Mouse (Mus musculus) right cerebral cortex, adult 2 months (tissue): ENCODE measurements around the gene Plekhn1.

Source experiments
- DNase-seq, 2 experiments: peaks; one replicate each; pipeline ENCODE4 v3.0.0; 2021 to 2022; ENCODE audit warnings: low spot score in 2 of 2

Gene Plekhn1

GRCm38 (mm10) chr4:156234701-156235213 is at the start of gene Plekhn1:
TSS of gene Plekhn1 (minus strand) at chr4:156234857.
- peak; percentile 59 to 75 for DNase-seq

DNA sequence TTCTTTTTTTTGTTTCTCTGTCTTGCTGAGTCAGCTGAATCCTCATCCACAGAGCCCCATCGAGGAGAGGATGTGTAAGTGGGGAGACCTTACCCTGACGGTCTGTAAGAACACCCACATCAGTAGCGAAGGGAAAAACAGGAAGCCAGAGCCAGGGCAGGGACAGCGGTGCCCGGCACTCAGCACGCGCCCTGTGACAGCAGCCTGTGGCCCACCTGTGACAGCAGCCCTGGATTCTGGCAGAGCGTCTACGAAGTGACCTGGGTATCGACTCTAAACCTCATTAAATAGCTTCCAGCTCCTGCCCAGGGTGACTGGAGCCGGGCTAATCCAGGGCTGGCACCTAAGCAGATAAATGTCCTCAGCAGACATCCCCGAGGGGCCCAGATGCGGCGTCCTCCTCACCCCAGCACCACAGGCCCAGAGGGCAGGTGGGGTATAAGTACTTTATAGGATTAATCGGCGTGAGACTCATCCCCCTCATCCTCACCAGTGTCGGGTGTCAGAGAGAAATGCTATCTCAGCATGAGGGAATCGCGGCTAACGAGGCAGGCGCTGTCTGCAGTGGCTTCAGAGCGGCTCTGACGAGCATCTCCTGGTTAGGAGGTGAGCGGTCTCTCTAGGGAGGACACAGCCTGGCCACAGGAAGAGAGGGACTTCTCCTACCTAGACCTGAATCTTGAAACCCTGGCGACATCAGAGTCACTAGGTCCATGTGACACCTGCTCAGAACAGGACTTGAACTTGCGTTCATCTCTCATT is 20.6 kb upstream of the Plekhn1 start, which contains the start of gene Samd11:
Samd11 (minus strand) TSS at position 580 of the 762 bp plus-strand sequence.
- no peak for DNase-seq

DNA sequence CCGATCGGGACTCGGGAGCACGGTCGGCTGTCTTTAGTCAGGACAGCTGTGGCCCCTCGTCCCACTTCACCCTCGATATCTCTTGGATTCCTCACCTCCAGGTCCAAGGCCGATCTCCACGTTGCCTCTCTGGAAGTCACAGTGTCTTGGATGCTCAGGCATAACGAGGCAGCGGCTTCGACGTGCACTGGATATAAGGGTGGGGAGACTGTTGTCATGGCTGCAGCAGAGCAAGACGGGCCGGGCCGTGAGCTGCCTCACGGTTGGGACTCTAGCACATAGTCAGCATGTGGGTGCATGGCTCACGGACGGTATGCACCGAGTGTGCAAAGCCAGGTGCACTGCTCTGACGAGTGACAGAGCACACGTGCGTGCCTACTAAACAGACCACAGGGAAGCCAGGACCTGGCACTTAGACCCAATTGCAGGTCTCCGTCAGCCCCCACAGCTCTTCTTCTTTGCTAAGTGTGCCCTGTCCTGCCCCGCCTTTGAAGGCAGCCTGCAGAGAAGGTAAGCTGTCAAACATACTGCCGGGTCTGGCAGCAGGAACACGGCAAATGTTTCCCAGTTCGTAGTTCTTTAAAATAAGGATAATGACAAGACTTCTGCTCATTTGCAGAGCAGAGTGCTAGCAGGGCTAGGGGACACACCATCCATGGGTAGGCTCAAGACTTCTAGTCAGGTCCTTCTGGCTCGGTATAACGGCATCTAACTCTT is 19.9 kb upstream of the Plekhn1 start:
- DNase-seq = no peak

GRCm38 (mm10) chr4:156253043-156253442 is 18.4 kb upstream of the Plekhn1 start:
- DNase-seq = no peak

GRCm38 (mm10) chr4:156252619-156253018 is 18.0 kb upstream of the Plekhn1 start:
- DNase-seq = no peak

GRCm38 (mm10) chr4:156252140-156252539 is 17.5 kb upstream of the Plekhn1 start:
- no peak for DNase-seq

GRCm38 (mm10) chr4:156251081-156251480 is 16.4 kb upstream of the Plekhn1 start:
- DNase-seq = no peak

- no peak for DNase-seq
These were observed 14.9 kb upstream of the Plekhn1 start for GRCm38 (mm10) chr4:156249567-156249966.

DNA sequence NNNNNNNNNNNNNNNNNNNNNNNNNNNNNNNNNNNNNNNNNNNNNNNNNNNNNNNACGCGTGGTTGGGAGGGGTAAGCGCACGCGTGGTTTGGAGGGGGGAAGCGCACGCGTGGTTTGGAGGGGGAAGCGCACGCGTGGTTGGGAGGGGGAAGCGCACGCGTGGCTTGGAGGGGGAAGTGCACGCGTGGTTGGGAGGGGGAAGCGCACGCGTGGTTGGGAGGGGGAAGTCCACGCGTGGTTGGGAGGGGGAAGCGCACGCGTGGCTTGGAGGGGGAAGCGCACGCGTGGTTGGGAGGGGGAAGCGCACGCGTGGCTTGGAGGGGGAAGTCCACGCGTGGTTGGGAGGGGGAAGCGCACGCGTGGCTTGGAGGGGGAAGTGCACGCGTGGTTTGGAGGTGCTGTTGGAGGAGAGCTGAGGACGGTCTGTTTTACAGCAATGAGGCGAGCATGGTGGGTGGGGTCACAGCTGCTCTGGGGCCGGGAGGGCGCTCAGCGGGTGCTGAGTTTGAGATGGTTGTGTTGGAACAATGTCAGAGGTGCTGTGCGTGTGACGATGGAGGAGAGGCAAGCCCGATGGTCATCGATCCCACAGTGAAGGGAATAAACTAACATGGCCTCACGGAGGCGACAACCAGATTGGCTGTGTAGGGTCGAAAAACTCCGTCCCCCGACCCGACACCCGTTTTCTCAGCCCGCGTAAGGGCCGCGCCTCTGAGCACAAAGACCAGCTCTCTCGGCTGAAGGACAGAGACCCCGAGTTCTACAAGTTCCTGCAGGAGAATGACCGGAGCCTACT is 2.2 kb upstream of the Plekhn1 start:
- DNase-seq = no peak

DNA sequence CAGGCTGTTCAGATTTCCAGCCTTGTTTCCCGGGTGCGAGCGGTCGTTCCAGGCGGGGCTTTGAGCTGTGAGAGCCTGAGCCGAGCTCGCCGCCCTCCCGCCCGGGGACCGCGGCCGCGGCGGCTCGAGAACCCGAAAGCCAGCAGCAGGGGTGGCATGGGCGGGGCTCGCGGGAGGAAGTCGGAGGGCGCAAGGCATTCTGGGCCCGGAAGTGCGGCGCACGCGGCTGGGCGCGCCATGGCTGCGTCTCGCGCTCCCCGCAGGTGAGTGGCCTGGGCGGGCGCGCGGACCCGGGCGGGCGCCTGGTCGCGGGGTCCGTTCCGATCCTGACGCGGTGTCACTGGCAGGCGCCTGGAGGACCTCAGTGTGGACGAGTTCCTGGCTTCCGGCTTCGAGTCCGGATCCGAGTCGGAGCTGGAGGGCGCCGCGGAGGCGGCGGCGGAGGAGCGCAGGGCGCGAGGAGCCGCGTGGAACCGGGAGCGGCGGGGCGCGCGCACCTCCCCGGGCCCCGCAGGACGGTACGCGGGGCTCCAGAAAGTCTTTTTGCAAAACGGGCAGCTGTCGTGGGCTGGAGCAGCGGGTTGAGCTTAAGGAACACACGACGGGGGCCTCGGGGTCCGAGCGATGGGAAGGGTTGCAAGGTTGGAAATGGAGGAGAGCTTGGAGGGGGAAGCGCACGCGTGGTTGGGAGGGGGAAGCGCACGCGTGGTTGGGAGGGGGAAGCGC is 1.3 kb upstream of the Plekhn1 start, which contains the start of gene Noc2l:
Noc2l (plus strand) TSS at position 203 of the 726 bp plus-strand sequence.
- peak; percentile 87 for DNase-seq

- DNase-seq = no peak
These were observed 708 bp upstream of the Plekhn1 start for GRCm38 (mm10) chr4:156235360-156235770.

GRCm38 (mm10) chr4:156234021-156234501 is 596 bp downstream of the Plekhn1 start:
- DNase-seq = no peak

DNA sequence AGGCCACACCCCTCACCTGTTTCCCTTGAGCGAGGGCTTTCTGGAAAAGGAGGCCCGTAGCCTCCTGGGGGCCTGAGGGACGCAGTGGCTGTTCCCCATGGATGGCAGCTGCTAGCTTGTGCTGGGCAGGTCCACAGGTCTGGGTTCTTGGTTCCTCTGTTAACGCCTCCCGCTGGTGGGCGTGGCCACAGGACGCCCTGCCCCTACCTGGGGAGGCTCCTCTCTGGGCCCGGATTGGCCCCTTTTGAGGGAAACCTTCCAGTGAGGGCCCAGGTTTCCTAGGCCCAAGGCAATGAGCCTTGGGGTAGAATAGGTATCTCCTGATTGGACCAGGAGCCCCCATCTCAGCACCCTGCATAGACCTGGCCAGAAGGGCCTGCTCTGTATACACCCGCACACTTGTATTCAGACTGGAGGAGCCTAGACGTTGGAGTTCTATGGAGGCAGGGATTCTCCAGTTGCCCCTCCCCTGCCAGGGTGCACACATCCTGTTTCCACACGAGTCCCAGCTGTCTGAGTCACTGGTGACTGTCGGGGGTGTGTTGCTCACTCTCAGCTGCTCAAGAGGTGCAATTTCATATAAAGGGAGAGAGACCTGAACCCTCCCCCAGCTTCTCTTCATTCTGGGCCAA is 6.1 kb downstream of the Plekhn1 start:
- DNase-seq = peak; percentile 57 to 68

DNA sequence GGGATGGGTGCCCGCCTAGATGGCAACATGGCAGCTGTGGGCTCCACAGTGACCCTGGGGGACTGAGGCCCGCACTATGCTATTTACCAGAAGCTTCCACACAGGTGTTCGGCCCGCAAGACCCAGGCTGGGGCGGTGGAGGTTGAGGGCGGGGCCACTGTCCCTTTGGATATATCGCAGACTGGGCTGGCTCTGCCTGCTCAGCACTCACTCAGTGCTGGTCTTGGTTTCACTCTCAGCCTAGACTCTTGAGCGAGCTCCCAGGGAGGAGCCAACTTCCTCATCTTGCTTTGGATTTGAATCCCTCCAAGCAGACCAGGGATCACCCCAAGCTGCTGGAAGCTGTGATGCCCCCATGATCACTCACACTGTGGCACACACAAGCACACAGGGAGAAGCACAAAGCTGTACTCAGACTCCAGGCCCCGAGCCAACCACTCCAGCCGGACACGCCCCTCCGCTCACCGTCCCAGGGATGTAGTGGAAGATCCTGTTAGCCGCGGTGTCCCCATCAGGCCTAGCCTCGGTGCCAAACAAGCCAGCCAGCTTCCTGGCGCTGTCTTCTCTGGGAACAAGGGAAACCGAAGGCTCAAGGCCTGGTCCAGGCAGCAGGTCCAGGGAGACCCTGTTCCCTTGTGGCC is 6.8 kb downstream of the Plekhn1 start:
- DNase-seq = no peak

DNA sequence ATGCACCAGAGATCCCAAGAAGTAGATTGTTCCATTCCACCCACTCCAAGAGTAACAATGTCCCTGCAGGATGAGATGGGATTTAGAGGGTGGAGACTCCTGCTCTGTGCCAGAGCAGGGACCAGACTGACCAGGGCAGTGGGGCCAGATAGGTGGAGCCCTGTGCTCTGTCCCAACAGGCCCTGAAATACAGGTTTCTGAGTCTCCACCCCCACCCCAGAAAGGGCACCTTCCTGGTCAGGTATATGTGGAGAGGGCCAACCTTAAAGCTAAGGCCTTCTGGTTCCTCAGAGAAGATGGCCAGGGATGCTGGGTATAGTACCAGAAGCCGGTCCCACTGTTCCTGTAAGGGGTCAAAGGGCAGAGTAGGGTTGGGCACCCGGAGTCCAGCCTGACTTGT is 10.4 kb downstream of the Plekhn1 start:
- DNase-seq = no peak

GRCm38 (mm10) chr4:156219936-156220335 is 14.7 kb downstream of the Plekhn1 start:
- no peak for DNase-seq

DNA sequence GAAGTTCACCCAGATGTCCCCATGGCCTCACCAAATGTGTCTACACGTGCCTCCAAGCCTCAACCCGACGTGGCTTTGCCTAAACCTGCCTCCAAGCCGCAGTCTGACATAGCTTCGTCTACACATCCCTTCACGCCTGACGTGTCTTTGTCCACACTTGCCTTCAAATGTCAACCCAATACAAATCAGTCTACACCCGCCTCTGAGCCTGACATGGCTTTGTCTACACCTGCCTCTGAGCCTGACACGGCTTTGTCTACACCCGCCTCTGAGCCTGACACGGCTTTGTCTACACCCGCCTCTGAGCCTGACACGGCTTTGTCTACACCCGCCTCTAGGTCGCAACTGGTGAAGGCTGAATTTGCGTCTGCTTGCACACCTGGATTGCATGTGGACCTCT is 16.8 kb downstream of the Plekhn1 start:
- no peak for DNase-seq

DNA sequence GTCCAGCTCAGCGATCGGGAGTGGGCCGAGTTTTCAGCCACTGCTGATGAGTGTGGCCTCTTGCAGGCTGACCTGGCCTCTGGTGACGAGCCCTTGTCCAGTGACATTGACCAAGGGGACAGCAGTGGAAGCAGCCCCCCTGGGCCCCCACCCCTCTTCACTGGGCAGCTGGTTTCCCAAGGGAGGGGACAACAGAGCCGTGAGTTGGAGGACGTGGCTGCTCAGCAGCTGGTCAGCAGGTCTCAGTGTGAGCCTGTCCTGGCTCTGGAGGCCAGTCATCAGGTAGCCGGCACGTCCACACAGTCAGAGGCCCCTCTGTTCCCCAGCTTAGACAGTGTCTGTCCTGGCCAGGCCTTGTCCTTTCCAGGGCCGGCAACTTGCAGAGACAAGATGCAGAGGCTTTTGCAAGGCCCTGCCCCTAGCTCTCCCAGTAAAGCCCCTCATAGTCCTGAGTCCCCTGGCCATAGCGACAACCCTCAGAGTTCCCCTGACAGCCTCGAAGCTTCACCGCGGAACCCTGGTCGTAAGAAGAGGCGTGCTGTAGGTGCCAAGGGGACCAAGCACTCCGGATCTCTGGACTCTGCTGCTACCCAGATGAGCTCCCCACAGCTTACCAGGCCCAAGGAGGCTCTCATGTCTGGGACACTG is 17.5 kb downstream of the Plekhn1 start:
- DNase-seq = no peak

GRCm38 (mm10) chr4:156216196-156216595 is 18.5 kb downstream of the Plekhn1 start:
- no peak for DNase-seq

DNA sequence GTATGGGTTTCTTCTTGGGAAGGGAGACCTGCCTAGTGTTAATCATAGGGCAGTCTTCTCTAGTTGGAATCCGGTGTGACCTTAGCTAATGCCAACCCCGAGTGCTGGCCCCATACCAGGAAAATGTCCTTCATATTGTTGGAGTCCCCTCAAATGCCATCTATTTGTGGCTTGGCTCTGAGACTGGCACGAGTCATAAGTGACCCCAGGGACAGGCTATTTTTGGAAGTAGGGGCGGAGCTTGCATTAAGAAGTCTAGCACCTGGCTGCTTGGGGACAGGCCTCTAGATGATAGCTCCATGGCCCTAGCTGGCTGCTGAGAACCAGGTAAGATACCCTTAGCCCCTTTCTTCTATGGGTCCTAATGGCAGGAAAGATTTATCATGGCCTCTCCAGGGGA is 19.0 kb downstream of the Plekhn1 start, which contains the start of gene Perm1:
Perm1 (plus strand) TSS at position 220 of the 400 bp plus-strand sequence.
- no peak for DNase-seq
